Mouse (Mus musculus) heart, embryonic 16.5 days (tissue): ENCODE results near the gene Irf2. TPM values are rescaled to one million over a fixed set of nuclear protein-coding genes. Genes with fewer than 3 reads are reported as not detected.

Source experiments
- ATAC-seq: fragments of 200-750 bp; cut with Nextera tagmentation; replicated peaks from 2 replicates; pipeline ENCODE4 v1.8.0; 2017; ENCODE audit warnings: moderate number of reproducible peaks; ENCODE audit not compliant: insufficient read depth, low FRiP score; ENCODE audit errors: extremely low read depth
- H3K27ac ChIP-seq: fragments of 300-500 bp; sonication (generic); 2 replicates; pipeline ENCODE4 v1.5.1; 2014; ENCODE audit warnings: mild to moderate bottlenecking, low read length, control low read depth, moderate library complexity
- H3K27me3 ChIP-seq: fragments of 300-500 bp; sonication (generic); 2 replicates; pipeline ENCODE4 v1.6.1; 2014; ENCODE audit warnings: low read length, mixed read lengths; ENCODE audit not compliant: control insufficient read depth, insufficient read depth
- H3K36me3 ChIP-seq: fragments of 300-500 bp; sonication (generic); 2 replicates; pipeline ENCODE4 v1.6.1; 2014; ENCODE audit not compliant: control insufficient read depth, insufficient read depth
- H3K4me1 ChIP-seq: fragments of 300-500 bp; sonication (generic); 2 replicates; pipeline ENCODE4 v1.6.1; 2014; ENCODE audit warnings: low read length, mixed read lengths; ENCODE audit not compliant: control insufficient read depth, insufficient read depth
- H3K4me2 ChIP-seq: fragments of 300-500 bp; sonication (generic); 2 replicates; pipeline ENCODE4 v1.6.1; 2014; ENCODE audit warnings: low read depth, mild to moderate bottlenecking, control low read depth, low read length
- H3K4me3 ChIP-seq: fragments of 300-500 bp; sonication (generic); 2 replicates; pipeline ENCODE4 v1.5.1; 2014; ENCODE audit warnings: mild to moderate bottlenecking, control low read depth, low read length
- H3K9ac ChIP-seq: fragments of 300-500 bp; sonication (generic); 2 replicates; pipeline ENCODE4 v1.6.1; 2014; ENCODE audit warnings: low read length, control low read depth
- H3K9me3 ChIP-seq: fragments of 300-500 bp; sonication (generic); replicated peaks from 2 replicates; pipeline ENCODE4 v1.6.1; 2016; ENCODE audit warnings: low read length; ENCODE audit not compliant: control insufficient read depth
- WGBS: fragments of 180-500 bp; shearing (Covaris S2); extraction: QIAGEN DNeasy Blood & Tissue Kit; methylation state at CpG from one replicate; pipeline ENCODE4 v1.1.7; 2014; 5-methylcytosine and 5-hydroxymethylcytosine counted together
- polyA plus RNA-seq: library from polyadenylated mRNA; unstranded; fragments of >200 nt; fragmentation: Nextera tagmentation; extraction: Ambion mirVana; gene quantifications from 2 replicates; pipeline ENCODE4 v1.2.1, GENCODE M21; 2015

Irf2 gene
- polyA plus RNA-seq, 1 experiment from 2014 or later = 22.5 TPM

- no peaks in the 10 kb centered on the region for H3K36me3 ChIP-seq
- H3K4me3 ChIP-seq = no peak overlapping the region
- no peaks in the 10 kb centered on the region for H3K9me3 ChIP-seq
- H3K4me2 ChIP-seq = peak overlapping the region; percentile 59; the same call in 1 of the 2 replicates
- peaks cover 29% of the 10 kb centered on the region for H3K4me1 ChIP-seq
- no peaks in the 10 kb centered on the region for H3K27me3 ChIP-seq
- no peak for ATAC-seq
- no peak overlapping the region for H3K9ac ChIP-seq
- WGBS = 60% methylated on average over 5 of the region's 5 CpGs
- 0 out of 2 replicates have a peak overlapping the region, but pooled peaks have one; percentile 3 for H3K27ac ChIP-seq
These were observed 3.2 kb downstream of the Irf2 start for GRCm38 (mm10) chr8:46742691-46743082.

GRCm38 (mm10) chr8:46745464-46745863 lies 5.9 kb downstream of the Irf2 start:
- no peaks in the 10 kb centered on the region for H3K27me3 ChIP-seq
- no peaks in the 10 kb centered on the region for H3K36me3 ChIP-seq
- no peak overlapping the region for H3K4me3 ChIP-seq
- H3K9me3 ChIP-seq = no peaks in the 10 kb centered on the region
- H3K4me1 ChIP-seq = peaks cover 20% of the 10 kb centered on the region
- 79% methylated on average over 1 of the region's 1 CpGs for WGBS
- H3K4me2 ChIP-seq = no peak overlapping the region
- no peak for ATAC-seq
- H3K9ac ChIP-seq = no peak overlapping the region
- H3K27ac ChIP-seq = no peak overlapping the region

GRCm38 (mm10) chr8:46747311-46747980 lies 7.9 kb downstream of the Irf2 start:
- no peaks in the 10 kb centered on the region for H3K9me3 ChIP-seq
- H3K27ac ChIP-seq = no peak overlapping the region
- ATAC-seq = no peak
- no peak overlapping the region for H3K4me3 ChIP-seq
- H3K9ac ChIP-seq = no peak overlapping the region
- no peaks in the 10 kb centered on the region for H3K36me3 ChIP-seq
- 57% methylated on average over 4 of the region's 4 CpGs for WGBS
- no peaks in the 10 kb centered on the region for H3K27me3 ChIP-seq
- peaks cover 16% of the 10 kb centered on the region for H3K4me1 ChIP-seq
- H3K4me2 ChIP-seq = no peak overlapping the region

DNA sequence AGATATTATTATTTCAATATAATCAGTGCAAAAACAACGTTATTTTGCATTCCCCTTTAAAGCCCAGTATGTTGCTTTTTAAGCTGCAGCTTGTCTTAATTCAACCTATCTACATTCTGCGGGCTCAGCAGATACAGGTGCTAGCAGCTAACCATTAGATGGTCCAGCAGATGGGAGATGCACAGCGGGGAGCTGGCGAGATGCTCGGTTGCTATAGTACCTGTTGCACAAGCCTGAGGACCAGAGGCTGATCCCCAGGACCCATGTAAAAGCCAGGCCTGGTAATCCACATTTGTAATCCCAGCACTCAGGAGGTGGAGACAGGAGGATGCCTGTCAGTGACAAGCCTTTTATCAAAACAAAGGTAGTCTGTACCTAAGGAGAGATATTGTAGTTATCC lies 10.5 kb downstream of the Irf2 start:
- Histone ChIP-seq H3K27ac (no peak overlapping the region), H3K9me3 (no peaks in the 10 kb centered on the region), H3K4me1 (peaks cover 13% of the 10 kb centered on the region), H3K9ac (no peak overlapping the region), H3K27me3 (no peaks in the 10 kb centered on the region), H3K4me3 (no peak overlapping the region), H3K36me3 (no peaks in the 10 kb centered on the region), H3K4me2 (no peak overlapping the region)
- ATAC-seq = no peak
- 76% methylated on average over 5 of the region's 5 CpGs for WGBS

- no peak overlapping the region for H3K27ac ChIP-seq
- H3K4me1 ChIP-seq = peaks cover 13% of the 10 kb centered on the region
These were observed 11.0 kb downstream of the Irf2 start for GRCm38 (mm10) chr8:46750566-46750965.

DNA sequence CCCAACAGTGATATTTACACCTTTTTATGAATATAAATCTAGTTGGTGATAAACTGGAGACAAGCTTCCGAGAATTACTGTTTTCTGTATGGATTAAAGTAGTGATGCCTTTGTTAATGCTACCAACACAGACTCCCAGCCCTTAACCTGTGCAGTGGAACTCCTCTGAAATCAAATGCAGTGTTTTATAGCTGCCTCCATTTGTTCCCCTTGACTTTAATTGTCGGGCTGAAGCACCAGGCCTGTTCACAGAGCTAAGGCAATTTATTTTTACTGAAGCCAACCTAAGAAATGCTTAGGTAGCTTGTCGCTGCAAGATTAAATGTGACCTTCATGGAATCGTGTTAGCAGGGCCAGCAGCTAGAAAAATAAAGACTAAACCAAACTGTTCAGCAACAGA lies 11.6 kb downstream of the Irf2 start:
- Histone ChIP-seq H3K27ac (no peak overlapping the region), H3K9ac (no peak overlapping the region), H3K4me1 (peaks cover 13% of the 10 kb centered on the region), H3K9me3 (no peaks in the 10 kb centered on the region), H3K36me3 (no peaks in the 10 kb centered on the region), H3K4me2 (no peak overlapping the region), H3K4me3 (no peak overlapping the region), H3K27me3 (no peaks in the 10 kb centered on the region)
- 64% methylated on average over 4 of the region's 4 CpGs for WGBS
- ATAC-seq = no peak

More at GRCm38 (mm10) chr8:46750566-46750965, 11.0 kb downstream of the Irf2 start:
- 72% methylated on average over 8 of the region's 8 CpGs for WGBS
- no peak overlapping the region for H3K9ac ChIP-seq
- H3K27me3 ChIP-seq = no peaks in the 10 kb centered on the region
- ATAC-seq = no peak
- no peak overlapping the region for H3K4me2 ChIP-seq
- H3K36me3 ChIP-seq = no peaks in the 10 kb centered on the region
- no peak overlapping the region for H3K4me3 ChIP-seq
- no peaks in the 10 kb centered on the region for H3K9me3 ChIP-seq

- Histone ChIP-seq H3K27me3 (no peaks in the 10 kb centered on the region), H3K27ac (no peak overlapping the region), H3K9me3 (no peaks in the 10 kb centered on the region), H3K4me1 (peaks cover 7% of the 10 kb centered on the region), H3K4me3 (no peak overlapping the region), H3K9ac (no peak overlapping the region), H3K4me2 (no peak overlapping the region), H3K36me3 (no peaks in the 10 kb centered on the region)
- WGBS = 73% methylated on average over 12 of the region's 12 CpGs
- ATAC-seq = no peak
These were observed 13.5 kb downstream of the Irf2 start for GRCm38 (mm10) chr8:46752986-46753385.

DNA sequence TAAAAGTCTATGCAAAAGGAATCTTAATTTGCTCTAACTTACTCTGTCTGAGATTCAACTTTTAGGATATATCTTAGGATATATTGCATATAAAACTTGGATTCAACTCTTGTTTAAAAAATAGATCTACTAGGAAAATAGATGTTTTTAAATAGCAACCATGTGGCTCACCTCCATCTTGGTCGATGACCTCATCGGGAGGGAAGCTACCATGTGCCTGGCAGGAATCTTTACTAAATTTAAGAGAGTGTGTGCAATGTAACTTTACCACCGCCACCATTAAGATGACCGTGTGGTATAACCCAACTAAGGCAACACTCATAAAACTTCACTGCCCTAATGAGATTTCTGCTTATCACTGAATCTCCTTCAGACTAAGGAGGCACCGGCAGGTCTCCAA lies 14.8 kb downstream of the Irf2 start:
- Histone ChIP-seq H3K27ac (no peak overlapping the region), H3K4me2 (no peak overlapping the region), H3K4me3 (no peak overlapping the region), H3K36me3 (no peaks in the 10 kb centered on the region), H3K9ac (no peak overlapping the region), H3K9me3 (no peaks in the 10 kb centered on the region), H3K4me1 (peaks cover 10% of the 10 kb centered on the region), H3K27me3 (no peaks in the 10 kb centered on the region)
- 76% methylated on average over 5 of the region's 5 CpGs for WGBS
- ATAC-seq = no peak

DNA sequence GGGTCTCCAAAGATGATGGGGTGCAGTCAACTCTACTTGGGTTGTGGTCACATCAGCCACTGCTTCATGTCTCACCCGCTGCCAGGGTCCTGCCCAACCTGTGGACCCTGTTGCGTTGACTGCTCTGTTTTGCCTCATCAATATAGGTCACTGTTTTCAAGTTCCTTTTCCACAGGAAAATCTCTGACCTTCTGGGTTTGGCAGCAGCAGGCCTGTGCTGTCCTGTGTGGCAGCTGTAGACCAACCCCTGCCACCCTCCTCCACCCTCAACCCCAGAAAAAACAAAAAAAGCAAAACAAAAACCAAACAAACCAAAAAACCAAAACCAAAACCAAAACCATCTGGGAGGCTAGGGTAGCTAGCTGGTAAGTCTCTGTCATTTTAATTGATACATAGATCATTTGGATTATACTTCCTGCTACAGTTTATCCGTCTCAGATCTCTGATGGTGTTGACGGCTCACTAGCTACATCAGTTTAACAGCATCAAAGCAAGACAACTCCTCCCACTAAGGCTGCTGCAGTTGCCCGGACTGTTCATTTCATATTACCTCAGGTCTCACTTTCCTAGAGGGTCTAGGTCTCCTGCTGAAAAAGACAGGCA lies 16.3 kb downstream of the Irf2 start:
- H3K4me3 ChIP-seq = no peak overlapping the region
- no peaks in the 10 kb centered on the region for H3K27me3 ChIP-seq
- no peak overlapping the region for H3K27ac ChIP-seq
- no peak for ATAC-seq
- H3K9me3 ChIP-seq = no peaks in the 10 kb centered on the region
- no peak overlapping the region for H3K9ac ChIP-seq
- 77% methylated on average over 5 of the region's 5 CpGs for WGBS
- H3K36me3 ChIP-seq = no peaks in the 10 kb centered on the region; the same call in 1 of the 2 replicates
- H3K4me2 ChIP-seq = no peak overlapping the region
- H3K4me1 ChIP-seq = peaks cover 11% of the 10 kb centered on the region
